Mouse (Mus musculus): ENCODE results near the gene Vstm2l.

DNA sequence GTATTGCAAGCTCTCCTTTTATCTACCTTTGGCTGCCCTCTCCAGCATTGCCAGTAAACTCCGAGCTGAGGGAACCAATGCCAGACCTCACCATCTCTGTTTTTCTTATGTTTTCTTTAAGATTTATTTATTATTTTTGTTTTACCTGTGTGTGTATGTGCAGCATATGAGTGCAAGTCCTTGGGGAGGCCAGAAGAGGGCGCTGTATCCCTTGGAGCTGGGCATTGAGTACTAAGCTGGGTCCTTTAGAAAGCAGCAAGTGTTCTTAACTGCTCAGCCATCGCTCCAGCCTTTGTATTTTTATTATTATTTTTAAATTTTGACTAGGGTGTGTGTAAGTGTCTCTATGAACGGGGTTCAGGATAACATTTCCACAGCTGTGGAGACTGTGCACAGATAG is 22.2 kb downstream of the Vstm2l start:
- TF ChIP-seq CTCF (IDR thresholded peaks at IDR 0.05; ENCODE audit: insufficient read depth, low read length) (no peak), POLR2A (IDR thresholded peaks at IDR 0.05; ENCODE audit: borderline replicate concordance, extremely low read depth, low read depth, low read length) (no peak)
